Mouse (Mus musculus): ENCODE measurements around the gene Acot3.

DNA sequence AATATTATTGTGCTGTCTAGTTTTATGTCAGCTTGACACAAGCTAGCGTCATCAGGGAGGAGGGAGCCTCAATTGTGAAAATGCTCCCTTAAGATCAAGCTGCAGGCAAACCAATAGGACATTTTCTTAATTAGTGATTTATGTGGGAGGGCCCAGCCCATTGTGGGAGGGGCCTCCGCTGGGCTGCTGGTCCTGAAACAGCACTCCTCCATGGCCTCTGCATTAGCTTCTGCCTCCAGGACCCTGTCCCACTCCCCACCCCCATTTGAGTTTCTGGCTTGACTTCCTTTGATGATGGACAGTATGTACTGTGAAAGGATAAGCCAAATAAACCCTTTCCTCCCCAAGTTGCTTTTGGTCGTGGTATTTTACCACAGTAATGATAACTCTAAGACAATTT lies 55.1 kb downstream of the Acot3 start:
- TF ChIP-seq EP300 (IDR thresholded peaks at IDR 0.05; ENCODE audit: low read length), result no peak
- no peak for TF ChIP-seq E2F4 (IDR thresholded peaks at IDR 0.05; ENCODE audit: insufficient replicate concordance, low read depth, low read length)
- no peak for TF ChIP-seq MAX (IDR thresholded peaks at IDR 0.05; ENCODE audit: low read length)
- no peak for TF ChIP-seq RAD21 (IDR thresholded peaks at IDR 0.05; ENCODE audit: low read depth, low read length)
- no peak for TF ChIP-seq CTCF (conservative IDR thresholded peaks at IDR 0.05 in 1 of 2, IDR thresholded peaks at IDR 0.05 in 1 of 2; ENCODE audit: low read depth in 2 of 2, low read length in 2 of 2)
- no peak for TF ChIP-seq NRF1 (IDR thresholded peaks at IDR 0.05; ENCODE audit: low read depth, low read length)
- TF ChIP-seq UBTF (IDR thresholded peaks at IDR 0.05; ENCODE audit: low read depth, low read length), result no peak
